Mouse (Mus musculus) spleen, postnatal 0 days (tissue): ENCODE results near the gene Llph. TPM values are rescaled to one million over a fixed set of nuclear protein-coding genes. Genes with fewer than 3 reads are reported as not detected.

Experiments used
- polyA plus RNA-seq: library from polyadenylated mRNA; unstranded; fragments of >200 nt; fragmentation: Nextera tagmentation; extraction: Ambion mirVana; gene quantifications from 2 replicates; pipeline ENCODE4 v1.2.1, GENCODE M21; 2015

Gene Llph
- 57.1 and 59.7 TPM in 2 replicates for polyA plus RNA-seq

DNA sequence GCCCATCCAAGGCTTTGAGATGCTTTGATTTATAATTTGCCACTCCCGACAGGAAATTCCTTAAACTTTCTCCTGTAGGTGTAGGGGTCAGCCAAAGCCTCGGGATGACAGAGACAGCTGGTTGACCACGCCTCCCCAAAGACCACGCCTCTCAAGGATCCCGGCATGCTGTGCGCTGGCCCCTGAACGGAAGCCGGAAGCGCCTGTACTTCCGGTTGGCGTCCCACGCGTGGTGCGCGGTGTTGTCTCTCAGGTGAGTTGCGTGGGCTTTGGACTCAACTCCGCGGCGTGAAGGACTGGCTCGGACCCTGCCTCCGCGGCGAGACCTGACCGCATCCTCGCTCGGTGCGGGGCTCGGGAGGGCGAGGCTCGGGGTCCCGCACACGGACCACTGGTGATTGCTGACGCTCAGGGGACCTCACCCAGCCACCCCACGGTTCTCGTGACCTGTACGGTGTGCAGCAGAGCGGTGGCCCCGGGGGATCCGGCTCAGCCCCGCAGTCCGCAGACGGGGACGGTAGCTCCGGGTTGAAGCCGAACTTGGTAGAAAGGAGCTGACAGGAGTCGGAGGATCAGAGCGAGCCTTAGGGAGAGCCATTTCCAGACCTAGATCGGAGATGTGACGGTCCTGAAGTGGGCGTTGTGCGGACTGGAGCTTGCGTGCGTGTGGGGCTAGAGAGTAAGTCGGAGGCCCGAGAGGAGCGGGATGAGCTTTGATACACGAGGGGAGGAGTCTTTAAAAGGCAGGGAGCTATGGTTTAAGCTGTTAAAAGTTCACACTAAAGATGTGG, at the start of gene Llph:
Gene Llph (plus strand): TSS at position 200 of the 791 bp plus-strand sequence.

DNA sequence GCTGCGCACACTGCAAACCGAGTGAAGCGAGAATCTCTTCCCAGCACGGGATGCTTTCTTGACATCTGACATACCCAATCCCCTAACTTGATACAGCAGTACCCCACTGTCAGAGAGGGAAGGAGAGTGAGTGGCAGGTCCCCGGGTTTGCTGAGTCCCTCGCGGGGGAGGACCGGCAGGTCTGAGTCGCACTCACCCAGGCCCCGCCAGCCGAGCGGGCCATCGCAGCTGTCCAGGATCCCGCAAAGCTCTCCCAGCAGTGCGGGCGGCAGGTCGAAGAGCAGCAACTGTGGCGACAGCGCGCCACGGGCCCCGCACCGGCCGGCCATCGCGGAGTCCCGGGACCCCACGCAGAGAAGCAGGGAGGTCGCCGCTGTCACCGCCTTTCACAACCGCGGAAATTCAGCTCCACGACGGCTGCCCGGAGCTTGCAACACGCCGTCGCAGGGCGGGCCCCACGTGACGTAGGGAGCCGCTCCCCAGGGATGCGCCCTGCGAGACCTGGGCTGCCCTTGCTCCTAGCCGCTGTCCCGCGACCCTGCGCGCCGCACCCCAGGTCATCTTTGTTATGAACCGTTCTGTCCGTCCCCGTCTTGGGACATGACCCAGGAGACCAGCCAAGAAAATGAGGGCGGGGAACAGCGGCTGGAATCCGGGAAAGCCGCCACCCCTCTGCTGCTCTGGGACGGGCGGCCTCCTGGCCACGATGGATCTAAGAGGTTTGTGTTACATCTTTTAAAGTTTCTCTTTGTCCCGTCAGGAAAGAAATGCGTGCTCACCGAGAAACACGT, 25.5 kb upstream of the Llph start, which contains the start of gene Tmbim4:
Gene Tmbim4 (plus strand): TSS at position 460 of the 791 bp plus-strand sequence.

DNA sequence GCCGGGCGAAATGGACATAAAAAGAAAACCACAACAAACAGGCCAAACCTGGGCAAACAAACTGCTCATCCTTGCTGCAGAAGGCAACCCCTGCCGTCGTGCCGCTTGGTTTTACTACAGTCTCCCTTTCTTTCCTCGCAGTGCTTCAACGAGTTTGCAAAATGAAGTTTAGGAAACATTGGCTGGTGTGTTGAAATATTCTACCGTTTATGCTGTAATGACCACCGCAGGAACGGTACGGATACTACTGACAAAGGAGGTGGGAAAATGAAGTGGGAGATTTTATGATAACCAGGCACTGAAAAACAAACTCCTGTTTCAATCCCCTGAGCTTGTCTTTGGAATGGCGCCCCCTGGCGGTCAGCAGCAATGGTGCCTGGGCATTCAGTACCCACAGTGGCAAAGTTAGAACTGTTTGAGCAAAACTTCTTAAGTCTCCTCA, 24.9 kb upstream of the Llph start, which contains the start of gene Irak3:
Gene Irak3 (minus strand): TSS at position 170 of the 442 bp plus-strand sequence.

Other genes with a start within 250 kb of the Llph start
- gene Helb, start 114.1 kb upstream of the Llph start, polyA plus RNA-seq, result 11.2 and 12.0 TPM in 2 replicates
- gene Tmbim4, start 25.5 kb upstream of the Llph start, polyA plus RNA-seq, result 111 and 124 TPM in 2 replicates
- gene Irak3, start 24.9 kb upstream of the Llph start, polyA plus RNA-seq, result 2.6 and 4.0 TPM in 2 replicates
- 3.6 and 4.2 TPM in 2 replicates for gene Hmga2, start 249.4 kb downstream of the Llph start, polyA plus RNA-seq